Mouse (Mus musculus) embryonic facial prominence, embryonic 10.5 days (tissue): ENCODE data around the gene Ncam1. TPM values are rescaled to one million over a fixed set of nuclear protein-coding genes. Genes with fewer than 3 reads are reported as not detected.

Source experiments
- DNase-seq: peaks from one replicate; pipeline ENCODE4 v3.0.0-alpha.2; 2017; ENCODE audit warnings: low spot score
- H3K27ac ChIP-seq: fragments of 300-500 bp; sonication (generic); replicated peaks from 2 replicates; pipeline ENCODE4 v1.5.1; 2016; ENCODE audit warnings: mild to moderate bottlenecking
- H3K27me3 ChIP-seq: fragments of 300-500 bp; sonication (generic); replicated peaks from 2 replicates; pipeline ENCODE4 v1.6.1; 2016; ENCODE audit warnings: low read depth, mild to moderate bottlenecking; ENCODE audit not compliant: poor library complexity, severe bottlenecking
- H3K36me3 ChIP-seq: fragments of 300-500 bp; sonication (generic); replicated peaks from 2 replicates; pipeline ENCODE4 v1.6.1; 2016; ENCODE audit warnings: mild to moderate bottlenecking, moderate library complexity
- H3K4me1 ChIP-seq: fragments of 300-500 bp; sonication (generic); 2 replicates; pipeline ENCODE4 v1.6.1; 2016
- H3K4me3 ChIP-seq: fragments of 300-500 bp; sonication (generic); 2 replicates; pipeline ENCODE4 v1.5.1; 2016; ENCODE audit warnings: mild to moderate bottlenecking, moderate library complexity
- H3K9me3 ChIP-seq: fragments of 300-500 bp; sonication (generic); 2 replicates; pipeline ENCODE4 v1.6.1; 2016; ENCODE audit warnings: mild to moderate bottlenecking
- WGBS: fragments of 180-500 bp; shearing (Covaris S2); methylation state at CpG from one replicate; pipeline ENCODE4 v1.1.7; 2016; 5-methylcytosine and 5-hydroxymethylcytosine counted together
- polyA plus RNA-seq: library from polyadenylated mRNA; unstranded; fragments of >200 nt; fragmentation: Nextera tagmentation; extraction: Ambion mirVana; gene quantifications from 2 replicates; pipeline ENCODE4 v1.2.1, GENCODE M21; 2016

Ncam1 gene
- polyA plus RNA-seq, 1 experiment from 2014 or later = 39.1 TPM

GRCm38 (mm10) chr9:49601215-49601614 is 197.5 kb downstream of the Ncam1 start:
- peaks cover 7% of the 10 kb centered on the region for H3K4me1 ChIP-seq

GRCm38 (mm10) chr9:49595635-49596348 is 202.9 kb downstream of the Ncam1 start:
- H3K27me3 ChIP-seq = no peaks in the 10 kb centered on the region

More at GRCm38 (mm10) chr9:49601215-49601614, 197.5 kb downstream of the Ncam1 start:
- Histone ChIP-seq H3K36me3 (no peaks in the 10 kb centered on the region), H3K27ac (no peak overlapping the region), H3K9me3 (no peaks in the 10 kb centered on the region), H3K4me3 (no peak overlapping the region), H3K27me3 (no peaks in the 10 kb centered on the region)
- DNase-seq = no peak
- 66% methylated on average over 4 of the region's 4 CpGs for WGBS

GRCm38 (mm10) chr9:49594876-49595634 is 203.7 kb downstream of the Ncam1 start:
- Histone ChIP-seq H3K27ac (no peak overlapping the region), H3K9me3 (no peaks in the 10 kb centered on the region), H3K27me3 (no peaks in the 10 kb centered on the region), H3K36me3 (no peaks in the 10 kb centered on the region), H3K4me3 (no peak overlapping the region), H3K4me1 (peaks cover 31% of the 10 kb centered on the region)
- 55% methylated on average over 7 of the region's 7 CpGs for WGBS
- no peak for DNase-seq

More at GRCm38 (mm10) chr9:49595635-49596348, 202.9 kb downstream of the Ncam1 start:
- no peak overlapping the region for H3K4me3 ChIP-seq
- H3K9me3 ChIP-seq = no peaks in the 10 kb centered on the region
- 67% methylated on average over 11 of the region's 11 CpGs for WGBS
- H3K36me3 ChIP-seq = no peaks in the 10 kb centered on the region
- H3K27ac ChIP-seq = no peak overlapping the region
- peaks cover 24% of the 10 kb centered on the region for H3K4me1 ChIP-seq
- DNase-seq = no peak

- Histone ChIP-seq H3K36me3 (no peaks in the 10 kb centered on the region), H3K4me1 (peaks cover 31% of the 10 kb centered on the region), H3K9me3 (no peaks in the 10 kb centered on the region), H3K27me3 (no peaks in the 10 kb centered on the region), H3K4me3 (no peak overlapping the region), H3K27ac (no peak overlapping the region)
- peak; percentile 19 for DNase-seq
- WGBS = 50% methylated on average over 10 of the region's 10 CpGs
These were observed 204.7 kb downstream of the Ncam1 start for GRCm38 (mm10) chr9:49593951-49594536.

- WGBS = 78% methylated on average over 2 of the region's 2 CpGs
- H3K4me1 ChIP-seq = peaks cover 31% of the 10 kb centered on the region
- H3K4me3 ChIP-seq = no peak overlapping the region
These were observed 206.7 kb downstream of the Ncam1 start for GRCm38 (mm10) chr9:49592006-49592405.

GRCm38 (mm10) chr9:49590261-49590660 is 208.5 kb downstream of the Ncam1 start:
- WGBS = 61% methylated on average over 4 of the region's 4 CpGs
- no peak overlapping the region for H3K27ac ChIP-seq
- no peaks in the 10 kb centered on the region for H3K9me3 ChIP-seq
- no peak for DNase-seq
- H3K4me3 ChIP-seq = no peak overlapping the region
- no peaks in the 10 kb centered on the region for H3K36me3 ChIP-seq
- H3K27me3 ChIP-seq = no peaks in the 10 kb centered on the region
- H3K4me1 ChIP-seq = peaks cover 25% of the 10 kb centered on the region

More at GRCm38 (mm10) chr9:49592006-49592405, 206.7 kb downstream of the Ncam1 start:
- Histone ChIP-seq H3K27ac (no peak overlapping the region), H3K9me3 (no peaks in the 10 kb centered on the region), H3K27me3 (no peaks in the 10 kb centered on the region), H3K36me3 (no peaks in the 10 kb centered on the region)
- DNase-seq = no peak

- Histone ChIP-seq H3K9me3 (no peaks in the 10 kb centered on the region), H3K36me3 (no peaks in the 10 kb centered on the region), H3K4me1 (peaks cover 5% of the 10 kb centered on the region), H3K4me3 (no peak overlapping the region), H3K27ac (no peak overlapping the region), H3K27me3 (no peaks in the 10 kb centered on the region)
- WGBS = 92% methylated on average over 4 of the region's 4 CpGs
- DNase-seq = no peak
These were observed 221.6 kb downstream of the Ncam1 start for GRCm38 (mm10) chr9:49577136-49577535.

GRCm38 (mm10) chr9:49571695-49572510 is 226.8 kb downstream of the Ncam1 start:
- DNase-seq = peak; percentile 20
- H3K4me3 ChIP-seq = no peak overlapping the region
- peak overlapping the region; percentile 72 for H3K27ac ChIP-seq
- no peaks in the 10 kb centered on the region for H3K9me3 ChIP-seq
- H3K36me3 ChIP-seq = peaks cover 3% of the 10 kb centered on the region; the same call in 1 of the 2 replicates
- 59% methylated on average over 9 of the region's 9 CpGs for WGBS
- H3K4me1 ChIP-seq = peaks cover 28% of the 10 kb centered on the region
- no peaks in the 10 kb centered on the region for H3K27me3 ChIP-seq

GRCm38 (mm10) chr9:49570731-49571694 is 227.7 kb downstream of the Ncam1 start:
- WGBS = 47% methylated on average over 10 of the region's 10 CpGs
- Histone ChIP-seq H3K4me1 (peaks cover 28% of the 10 kb centered on the region), H3K4me3 (no peak overlapping the region), H3K27me3 (no peaks in the 10 kb centered on the region), H3K9me3 (no peaks in the 10 kb centered on the region), H3K36me3 (peaks cover 9% of the 10 kb centered on the region; the same call in 1 of the 2 replicates), H3K27ac (peak overlapping the region; percentile 72)
- DNase-seq = peak; percentile 62

GRCm38 (mm10) chr9:49570033-49570660 is 228.6 kb downstream of the Ncam1 start:
- 45% methylated on average over 7 of the region's 7 CpGs for WGBS
- no peak for DNase-seq
- H3K4me1 ChIP-seq = peaks cover 28% of the 10 kb centered on the region
- H3K27me3 ChIP-seq = no peaks in the 10 kb centered on the region
- no peaks in the 10 kb centered on the region for H3K9me3 ChIP-seq
- peak overlapping the region; percentile 72; the same call in 1 of the 2 replicates for H3K27ac ChIP-seq
- peaks cover 9% of the 10 kb centered on the region; the same call in 1 of the 2 replicates for H3K36me3 ChIP-seq
- H3K4me3 ChIP-seq = no peak overlapping the region

GRCm38 (mm10) chr9:49565846-49566245 is 232.9 kb downstream of the Ncam1 start:
- Histone ChIP-seq H3K36me3 (peaks cover 9% of the 10 kb centered on the region; the same call in 1 of the 2 replicates), H3K4me3 (no peak overlapping the region), H3K4me1 (peaks cover 9% of the 10 kb centered on the region), H3K27ac (no peak overlapping the region), H3K9me3 (no peaks in the 10 kb centered on the region), H3K27me3 (no peaks in the 10 kb centered on the region)
- 90% methylated on average over 2 of the region's 2 CpGs for WGBS
- no peak for DNase-seq
